Mouse (Mus musculus) macrophage (primary cell): ENCODE results near the gene Ctf1. TPM values are rescaled to one million over a fixed set of nuclear protein-coding genes. Genes with fewer than 3 reads are reported as not detected.
"Not testable (repeated sequence)": the region's sequence is repeated elsewhere in the genome, so short reads cannot be mapped to it uniquely, and the experiment has no call there.

Experiments
- H3K27ac ChIP-seq: fragments of 350-480 bp; formaldehyde crosslinking; 2 replicates; pipeline ENCODE4 v1.9.0; 2021
- H3K36me3 ChIP-seq: fragments of 350-480 bp; formaldehyde crosslinking; 2 replicates; pipeline ENCODE4 v1.9.0; 2021; ENCODE audit errors: inconsistent target
- H3K4me3 ChIP-seq: fragments of 350-480 bp; formaldehyde crosslinking; 2 replicates; pipeline ENCODE4 v1.9.0; 2021; ENCODE audit errors: inconsistent target
- H3K79me2 ChIP-seq: fragments of 350-480 bp; formaldehyde crosslinking; 2 replicates; pipeline ENCODE4 v1.9.0; 2021; ENCODE audit errors: inconsistent target
- WGBS: methylation state at CpG from one replicate; pipeline ENCODE4 v1.1.7; 2026; ENCODE audit warnings: inconsistent platforms; ENCODE audit not compliant: missing documents; 5-methylcytosine and 5-hydroxymethylcytosine counted together
- polyA plus RNA-seq: library from polyadenylated mRNA; stranded (reverse); fragments of 250-400 nt; gene quantifications from 3 replicates; pipeline ENCODE4 v1.2.4, GENCODE M21; 2018; ENCODE audit warnings: inconsistent platforms

Ctf1 gene
- polyA plus RNA-seq, 1 experiment from 2014 or later, result not detected

- H3K27ac ChIP-seq, result no peak overlapping the region
- no peaks in the 10 kb centered on the region for H3K36me3 ChIP-seq
- WGBS, result 91% methylated on average over 14 of the region's 14 CpGs
- no peak overlapping the region for H3K4me3 ChIP-seq
- H3K79me2 ChIP-seq, result no peaks in the 10 kb centered on the region
Measured at GRCm38 (mm10) chr7:127685304-127686018, 27.1 kb upstream of the Ctf1 start.

- WGBS, result 94% methylated on average over 11 of the region's 11 CpGs
Measured at GRCm38 (mm10) chr7:127686740-127687449, 25.6 kb upstream of the Ctf1 start.

GRCm38 (mm10) chr7:127688935-127689334 is 23.6 kb upstream of the Ctf1 start:
- Histone ChIP-seq H3K27ac (no peak overlapping the region), H3K79me2 (no peaks in the 10 kb centered on the region), H3K4me3 (no peak overlapping the region), H3K36me3 (no peaks in the 10 kb centered on the region)
- WGBS, result 97% methylated on average over 7 of the region's 7 CpGs

More at GRCm38 (mm10) chr7:127686740-127687449, 25.6 kb upstream of the Ctf1 start:
- H3K36me3 ChIP-seq, result no peaks in the 10 kb centered on the region
- H3K79me2 ChIP-seq, result no peaks in the 10 kb centered on the region
- no peak overlapping the region for H3K27ac ChIP-seq
- no peak overlapping the region for H3K4me3 ChIP-seq

GRCm38 (mm10) chr7:127689626-127690280 is 22.8 kb upstream of the Ctf1 start:
- whole genome bisulfite sequencing, result 91% methylated on average over 9 of the region's 9 CpGs
- H3K79me2 ChIP-seq, result no peaks in the 10 kb centered on the region
- no peak overlapping the region for H3K27ac ChIP-seq
- no peak overlapping the region for H3K4me3 ChIP-seq
- H3K36me3 ChIP-seq, result no peaks in the 10 kb centered on the region

GRCm38 (mm10) chr7:127691221-127691989 is 21.1 kb upstream of the Ctf1 start:
- 87% methylated on average over 15 of the region's 15 CpGs for WGBS
- Histone ChIP-seq H3K79me2 (no peaks in the 10 kb centered on the region), H3K27ac (no peak overlapping the region), H3K36me3 (no peaks in the 10 kb centered on the region), H3K4me3 (no peak overlapping the region)

- Histone ChIP-seq H3K36me3 (no peaks in the 10 kb centered on the region), H3K4me3 (no peak overlapping the region), H3K79me2 (no peaks in the 10 kb centered on the region), H3K27ac (no peak overlapping the region)
- WGBS, result 98% methylated on average over 8 of the region's 8 CpGs
Measured at GRCm38 (mm10) chr7:127693290-127693689, 19.2 kb upstream of the Ctf1 start.

- H3K79me2 ChIP-seq, H3K27ac ChIP-seq, H3K4me3 ChIP-seq, H3K36me3 ChIP-seq: not testable (repeated sequence)
- whole genome bisulfite sequencing, result 96% methylated on average over 7 of the region's 7 CpGs
Measured at GRCm38 (mm10) chr7:127693730-127694129, 18.8 kb upstream of the Ctf1 start.

- Histone ChIP-seq H3K27ac (no peak overlapping the region), H3K36me3 (no peaks in the 10 kb centered on the region), H3K79me2 (no peaks in the 10 kb centered on the region), H3K4me3 (no peak overlapping the region)
- 84% methylated on average over 6 of the region's 6 CpGs for WGBS
Measured at GRCm38 (mm10) chr7:127698986-127699385, 13.6 kb upstream of the Ctf1 start.

GRCm38 (mm10) chr7:127700712-127701331 is 11.7 kb upstream of the Ctf1 start:
- WGBS, result 30% methylated on average over 3 of the region's 3 CpGs
- Histone ChIP-seq H3K79me2 (no peaks in the 10 kb centered on the region), H3K36me3 (peaks cover 4% of the 10 kb centered on the region; the same call in 1 of the 2 replicates), H3K27ac (no peak overlapping the region), H3K4me3 (no peak overlapping the region)

GRCm38 (mm10) chr7:127703561-127704178 is 8.9 kb upstream of the Ctf1 start:
- H3K27ac ChIP-seq, result no peak overlapping the region
- peaks cover 4% of the 10 kb centered on the region; the same call in 1 of the 2 replicates for H3K36me3 ChIP-seq
- WGBS, result 92% methylated on average over 8 of the region's 8 CpGs
- H3K4me3 ChIP-seq, result no peak overlapping the region
- no peaks in the 10 kb centered on the region for H3K79me2 ChIP-seq

- H3K79me2 ChIP-seq, result no peaks in the 10 kb centered on the region
- WGBS, result 93% methylated on average over 6 of the region's 6 CpGs
- H3K27ac ChIP-seq, result no peak overlapping the region
- peaks cover 4% of the 10 kb centered on the region; the same call in 1 of the 2 replicates for H3K36me3 ChIP-seq
- no peak overlapping the region for H3K4me3 ChIP-seq
Measured at GRCm38 (mm10) chr7:127704598-127704997, 7.9 kb upstream of the Ctf1 start.

- Histone ChIP-seq H3K4me3 (no peak overlapping the region), H3K27ac (no peak overlapping the region), H3K79me2 (no peaks in the 10 kb centered on the region), H3K36me3 (peaks cover 4% of the 10 kb centered on the region; the same call in 1 of the 2 replicates)
- WGBS, result 83% methylated on average over 4 of the region's 4 CpGs
Measured at GRCm38 (mm10) chr7:127705706-127706105, 6.8 kb upstream of the Ctf1 start.

- Histone ChIP-seq H3K27ac (no peak overlapping the region), H3K4me3 (peak overlapping the region; percentile 44), H3K79me2 (no peaks in the 10 kb centered on the region), H3K36me3 (peaks cover 4% of the 10 kb centered on the region; the same call in 1 of the 2 replicates)
- WGBS, result 40% methylated on average over 20 of the region's 22 CpGs
Measured at GRCm38 (mm10) chr7:127707045-127707956, 5.2 kb upstream of the Ctf1 start.
